ENCODE assay signal across 18 mouse cellular contexts in genomic region chr11:61366517-61367273, GRCm38 (mm10). TPM values are rescaled to one million over a fixed set of nuclear protein-coding genes. Genes with fewer than 3 reads are reported as not detected.
DNase-seq lines count a peak whose midpoint lies in the region; ATAC-seq and TF ChIP-seq lines count a peak whose summit lies in the region.
"Had no signal": no experiment of that assay in that cellular context is flagged by ENCODE, and none has a peak within 500 bp of the region (broad histone marks: within the 10 kb centered on the region; RNA-seq: fewer than 3 reads in every experiment).

No protein-coding gene starts in this region.

- peaks cover 2% of the 10 kb centered on the region; the same call in 1 of the 2 replicates for H3K36me3 ChIP-seq in kidney, adult 2 months (ENCODE audit: control insufficient read depth, insufficient read depth, low read length)
- no peaks in the 10 kb centered on the region for H3K36me3 ChIP-seq in lung, embryonic 14.5 days (ENCODE audit: insufficient read depth)
- H3K36me3 ChIP-seq: hindbrain, embryonic 12.5 days; limb, embryonic 13.5 days; midbrain, embryonic 15.5 days had no signal

- H3K27me3 ChIP-seq in kidney, adult 2 months (replicated peaks; ENCODE audit: control insufficient read depth, insufficient read depth, low read length), result no peaks in the 10 kb centered on the region
- H3K27me3 ChIP-seq in lung, embryonic 14.5 days (ENCODE audit: insufficient read depth, low read length), result no peaks in the 10 kb centered on the region
- H3K27me3 ChIP-seq: hindbrain, embryonic 12.5 days; limb, embryonic 13.5 days; midbrain, embryonic 15.5 days had no signal

- H3K9ac ChIP-seq in lung, embryonic 14.5 days, result no peak overlapping the region
- H3K9ac ChIP-seq: hindbrain, embryonic 12.5 days; limb, embryonic 13.5 days; midbrain, embryonic 15.5 days had no signal

- DNase-seq in kidney, adult 2 months, result no peak
- DNase-seq in kidney, adult 11 months, result no peak
- peak; percentile 86 for DNase-seq in lung, embryonic 14.5 days
- no peak for DNase-seq in lung, adult 2 months
- DNase-seq in heart, adult 9 months (ENCODE audit: low spot score in 2 of 2), result peak; percentile 62 to 64
- peak; percentile 73 to 78 for DNase-seq in heart, postnatal 10 days
- no peak for DNase-seq in testis, postnatal 14 days (ENCODE audit: low spot score)
- DNase-seq: adrenal gland, postnatal 36 days; cerebellum, adult 9-11 months had no signal

- intact Hi-C loops in heart, postnatal 10 days (cut with DNase I), result loop anchor here (5.0 kb wide), 1 partner anchor 41 kb away; no protein-coding TSS in a partner anchor

- 0 out of 2 replicates have a peak overlapping the region, but pooled peaks have one; percentile 18 for H3K4me2 ChIP-seq in lung, embryonic 14.5 days
- H3K4me2 ChIP-seq: hindbrain, embryonic 12.5 days; limb, embryonic 13.5 days; midbrain, embryonic 15.5 days had no signal

- 63% methylated on average over 9 of the region's 9 CpGs for WGBS in kidney, adult 2 months
- 39% methylated on average over 9 of the region's 9 CpGs for WGBS in lung, embryonic 14.5 days
- WGBS in lung, adult 2 months, result 60% methylated on average over 9 of the region's 9 CpGs

- TF ChIP-seq CTCF in kidney, adult 2 months (conservative IDR thresholded peaks at IDR 0.05; ENCODE audit: insufficient read depth, insufficient read length, low read depth, low read length), result no peak
- TF ChIP-seq CTCF in lung, embryonic 14.5 days (IDR thresholded peaks at IDR 0.05; ENCODE audit: low read depth), result no peak
- TF ChIP-seq CTCF in lung, adult 2 months (IDR thresholded peaks at IDR 0.05; ENCODE audit: insufficient read depth, low read length), result no peak

- no peak for TF ChIP-seq POLR2A in kidney, adult 2 months (IDR thresholded peaks at IDR 0.05; ENCODE audit: low read depth, low read length)
- TF ChIP-seq POLR2A in lung, adult 2 months (IDR thresholded peaks at IDR 0.05; ENCODE audit: borderline replicate concordance, extremely low read depth, low read depth, low read length), result no peak

- peak; percentile 97 for ATAC-seq in lung, embryonic 14.5 days (ENCODE audit: insufficient read depth)
- no peak for ATAC-seq in granulocyte monocyte progenitor cell, adult 5-6 weeks (replicated peaks; ENCODE audit: poor library complexity, severe bottlenecking)
- ATAC-seq: activated CD4-positive, CD25-positive, alpha-beta regulatory T cell, adult 4 months; forebrain, embryonic 14.5 days; midbrain, embryonic 15.5 days had no signal

- peaks cover 25% of the 10 kb centered on the region for H3K4me1 ChIP-seq in kidney, adult 2 months (ENCODE audit: control insufficient read depth, insufficient read depth, low read length)
- H3K4me1 ChIP-seq in lung, embryonic 14.5 days (ENCODE audit: insufficient read depth), result peaks cover 12% of the 10 kb centered on the region; the same call in 1 of the 2 replicates
- no peaks in the 10 kb centered on the region for H3K4me1 ChIP-seq in lung, adult 2 months (ENCODE audit: control insufficient read depth, insufficient read depth, low read length)
- H3K4me1 ChIP-seq: hindbrain, embryonic 12.5 days; limb, embryonic 13.5 days; midbrain, embryonic 15.5 days had no signal

- peak overlapping the region; percentile 42; the same call in 1 of the 2 replicates for H3K27ac ChIP-seq in kidney, adult 2 months (ENCODE audit: insufficient read depth, low read depth, low read length)
- H3K27ac ChIP-seq in lung, embryonic 14.5 days (ENCODE audit: low read depth), result peak overlapping the region; percentile 88
- H3K27ac ChIP-seq: hindbrain, embryonic 12.5 days; limb, embryonic 13.5 days; midbrain, embryonic 15.5 days; stomach, postnatal 0 days had no signal

- no peak overlapping the region for H3K4me3 ChIP-seq in kidney, adult 2 months (ENCODE audit: insufficient read depth, low read depth, low read length)
- H3K4me3 ChIP-seq in lung, embryonic 14.5 days (ENCODE audit: low read depth, low read length), result no peak overlapping the region
- no peak overlapping the region for H3K4me3 ChIP-seq in lung, adult 2 months (replicated peaks; ENCODE audit: extremely low read depth, low read depth, low read length)
- H3K4me3 ChIP-seq: hindbrain, embryonic 12.5 days; limb, embryonic 13.5 days; midbrain, embryonic 15.5 days had no signal

- no peaks in the 10 kb centered on the region for H3K9me3 ChIP-seq in lung, embryonic 14.5 days (ENCODE audit: low read depth, low read length)
- H3K9me3 ChIP-seq: hindbrain, embryonic 12.5 days; limb, embryonic 13.5 days; midbrain, embryonic 15.5 days had no signal

RNA-seq across cellular contexts. Expression of gene Slc47a1, which starts 11.4 kb away (rescaled TPM):
- 395 and 444 TPM in 2 replicates for polyA plus RNA-seq in kidney, adult 2 months (2012; rRNA removed)
- 0.76 and 1.5 TPM in 2 replicates for polyA plus RNA-seq in lung, embryonic 14.5 days (2014; fragmentation: Nextera tagmentation; extraction: Ambion mirVana)
- 1.9 and 3.1 TPM in 2 replicates for polyA plus RNA-seq in lung, adult 2 months (2012; rRNA removed)
- 10 to 100 TPM; 34.7 to 35.6 TPM for total RNA-seq in heart, postnatal 10 days (2021)
- not detected in 2 replicates for total RNA-seq in granulocyte monocyte progenitor cell, adult 5-6 weeks (2014; fragmentation: Nextera tagmentation)
- not detected in 2 replicates for total RNA-seq in granulocyte monocyte progenitor cell, adult 5-6 weeks (2017)
- polyA plus RNA-seq: activated CD4-positive, CD25-positive, alpha-beta regulatory T cell, adult 4 months; forebrain, embryonic 14.5 days had no signal

RNA-seq across cellular contexts. Expression of gene Slc47a2, which starts 24.0 kb away (rescaled TPM):
- polyA plus RNA-seq in kidney, adult 2 months (2012; rRNA removed), result 0.11 and 1.5 TPM in 2 replicates
- polyA plus RNA-seq in lung, embryonic 14.5 days (2014; fragmentation: Nextera tagmentation; extraction: Ambion mirVana), result not detected in 2 replicates
- 0.19 and 0.29 TPM in 2 replicates for polyA plus RNA-seq in lung, adult 2 months (2012; rRNA removed)
- under 1 TPM; 0.10 TPM for total RNA-seq in heart, postnatal 10 days (2021)
- total RNA-seq in granulocyte monocyte progenitor cell, adult 5-6 weeks (2014; fragmentation: Nextera tagmentation), result not detected in 2 replicates
- not detected in 2 replicates for total RNA-seq in granulocyte monocyte progenitor cell, adult 5-6 weeks (2017)
- total RNA-seq: adrenal gland, postnatal 36 days had no signal
- polyA plus RNA-seq: activated CD4-positive, CD25-positive, alpha-beta regulatory T cell, adult 4 months; forebrain, embryonic 14.5 days; hindbrain, embryonic 12.5 days; intestine, embryonic 14.5 days; midbrain, embryonic 15.5 days; spleen, adult 2 months had no signal

Comparison
In these comparisons a context has a peak if more than half of its experiments do, and no peak if none do; other contexts are left out.
1. DNase-seq: peak in lung, embryonic 14.5 days (single experiment), heart, adult 9 months (2 of 2) and heart, postnatal 10 days (2 of 2); none in kidney, adult 2 months (single experiment), kidney, adult 11 months (single experiment), lung, adult 2 months (single experiment) and testis, postnatal 14 days (single experiment).
2. RNA of gene Slc47a1, which starts 11.4 kb away (polyA plus RNA-seq): 395 to 444 TPM in kidney, adult 2 months; 1.9 to 3.1 TPM in lung, adult 2 months and 0.76 to 1.5 TPM in lung, embryonic 14.5 days; every median in the first group is over 10 times any median in the second.